Mouse (Mus musculus): ENCODE results near the gene Madd.

DNA sequence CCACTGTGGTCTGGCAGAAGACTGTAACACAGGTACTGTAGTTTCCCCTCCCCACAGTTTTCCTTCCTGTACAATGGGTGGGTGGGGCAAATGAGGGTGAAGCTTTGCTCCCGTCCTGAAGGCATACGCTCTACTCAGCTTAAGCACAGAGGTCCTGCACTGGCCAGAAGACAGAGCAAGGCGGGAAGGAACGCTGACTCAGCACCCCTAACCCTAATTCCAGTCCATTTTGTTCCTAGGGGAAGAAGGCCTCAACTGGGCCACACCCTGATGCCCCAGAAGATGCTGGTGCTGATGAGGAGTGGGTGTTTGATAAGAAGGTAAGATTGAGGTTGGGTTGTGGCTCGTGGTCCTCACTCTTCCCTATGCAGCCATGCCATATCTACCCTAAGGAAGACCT is 54.9 kb downstream of the Madd start:
- TF ChIP-seq CTCF (IDR thresholded peaks at IDR 0.05; ENCODE audit: extremely low read depth, insufficient read depth, low read length) (no peak), POLR2A (IDR thresholded peaks at IDR 0.05; ENCODE audit: extremely low read depth, insufficient read depth, low read length) (no peak)

Measured in cortical plate, adult 2 months (tissue).